Mouse (Mus musculus) forebrain, embryonic 14.5 days (tissue): ENCODE data around the gene Ccdc6. TPM values are rescaled to one million over a fixed set of nuclear protein-coding genes. Genes with fewer than 3 reads are reported as not detected.

Experiments used
- ATAC-seq: fragments of 200-750 bp; cut with Nextera tagmentation; 2 replicates; pipeline ENCODE4 v1.8.0; 2017; ENCODE audit warnings: mild to moderate bottlenecking, moderate library complexity
- DNase-seq: peaks from one replicate; pipeline ENCODE4 v3.0.0-alpha.2; 2015; ENCODE audit warnings: low spot score
- H3K27ac ChIP-seq: fragments of 300-500 bp; sonication (generic); 2 replicates; pipeline ENCODE4 v1.5.1; 2014; ENCODE audit warnings: low read depth, mild to moderate bottlenecking, control low read depth, low read length, moderate library complexity
- H3K27me3 ChIP-seq: fragments of 300-500 bp; sonication (generic); replicated peaks from 2 replicates; pipeline ENCODE4 v1.6.1; 2014; ENCODE audit warnings: low read length, control low read depth, mixed read lengths; ENCODE audit not compliant: control insufficient read depth, insufficient read depth
- H3K36me3 ChIP-seq: fragments of 300-500 bp; sonication (generic); 2 replicates; pipeline ENCODE4 v1.6.1; 2014; ENCODE audit warnings: low read length, control low read depth; ENCODE audit not compliant: control insufficient read depth, insufficient read depth
- H3K4me1 ChIP-seq: fragments of 300-500 bp; sonication (generic); 2 replicates; pipeline ENCODE4 v1.6.1; 2014; ENCODE audit warnings: antibody characterized with exemption, low read length, control low read depth; ENCODE audit not compliant: control insufficient read depth, insufficient read depth
- H3K4me2 ChIP-seq: fragments of 300-500 bp; sonication (generic); 2 replicates; pipeline ENCODE4 v1.6.1; 2014; ENCODE audit warnings: mild to moderate bottlenecking, control low read depth, low read length
- H3K4me3 ChIP-seq: fragments of 300-500 bp; sonication (generic); 2 replicates; pipeline ENCODE4 v1.5.1; 2014; ENCODE audit warnings: low read depth, low read length, control low read depth
- H3K9ac ChIP-seq: fragments of 300-500 bp; sonication (generic); 2 replicates; pipeline ENCODE4 v1.6.1; 2014; ENCODE audit warnings: mild to moderate bottlenecking, low read length, control low read depth, moderate library complexity
- H3K9me3 ChIP-seq: fragments of 300-500 bp; sonication (generic); replicated peaks from 2 replicates; pipeline ENCODE4 v1.6.1; 2016; ENCODE audit warnings: low read length, control low read depth, mixed read lengths; ENCODE audit not compliant: control insufficient read depth
- WGBS: fragments of 180-500 bp; shearing (Covaris S2); extraction: QIAGEN DNeasy Blood & Tissue Kit; methylation state at CpG from one replicate; pipeline ENCODE4 v1.1.7; 2014; 5-methylcytosine and 5-hydroxymethylcytosine counted together
- polyA plus RNA-seq: library from polyadenylated mRNA; unstranded; fragments of >200 nt; fragmentation: Nextera tagmentation; extraction: Ambion mirVana; gene quantifications from 2 replicates; pipeline ENCODE4 v1.2.1, GENCODE M21; 2014

Gene Ccdc6
- polyA plus RNA-seq, 1 experiment from 2014 or later = 22.8 TPM

GRCm38 (mm10) chr10:70161504-70161903 is 64.6 kb downstream of the Ccdc6 start:
- no peak overlapping the region for H3K9ac ChIP-seq
- no peak for ATAC-seq
- no peaks in the 10 kb centered on the region for H3K27me3 ChIP-seq
- H3K4me1 ChIP-seq = 0 out of 2 replicates have a peak, but pooled peaks cover 4% of the 10 kb centered on the region
- no peak for DNase-seq
- no peaks in the 10 kb centered on the region for H3K9me3 ChIP-seq
- WGBS = 93% methylated on average over 14 of the region's 14 CpGs
- peaks cover 3% of the 10 kb centered on the region; the same call in 1 of the 2 replicates for H3K36me3 ChIP-seq
- H3K27ac ChIP-seq = no peak overlapping the region
- no peak overlapping the region for H3K4me3 ChIP-seq
- no peak overlapping the region for H3K4me2 ChIP-seq

- Histone ChIP-seq H3K9ac (no peak overlapping the region), H3K4me3 (no peak overlapping the region), H3K4me1 (0 out of 2 replicates have a peak, but pooled peaks cover 4% of the 10 kb centered on the region), H3K9me3 (no peaks in the 10 kb centered on the region), H3K4me2 (no peak overlapping the region), H3K27me3 (no peaks in the 10 kb centered on the region), H3K36me3 (peaks cover 7% of the 10 kb centered on the region; the same call in 1 of the 2 replicates), H3K27ac (no peak overlapping the region)
- 56% methylated on average over 5 of the region's 5 CpGs for WGBS
- no peak for ATAC-seq
- no peak for DNase-seq
These were observed 66.8 kb downstream of the Ccdc6 start for GRCm38 (mm10) chr10:70163681-70164080.

DNA sequence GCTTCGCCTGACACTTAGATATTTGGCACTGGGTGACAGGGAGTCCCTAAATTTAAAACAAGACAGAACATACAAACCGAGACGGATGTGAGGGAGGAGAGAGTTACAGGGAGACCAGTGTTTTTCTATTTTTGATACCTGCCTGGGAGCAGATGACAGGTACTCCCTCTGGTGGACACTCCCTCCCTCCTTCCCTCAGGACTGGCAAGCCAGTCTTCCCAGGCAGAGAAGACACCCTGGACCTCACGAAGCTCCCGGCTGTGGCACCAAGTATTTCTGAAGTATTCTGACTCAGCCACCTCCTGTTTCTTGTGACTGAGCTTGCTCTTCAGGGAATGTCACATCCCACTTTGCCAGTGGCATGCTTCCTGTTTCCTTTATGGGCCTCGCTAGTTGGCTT is 69.0 kb downstream of the Ccdc6 start:
- WGBS = 75% methylated on average over 6 of the region's 6 CpGs
- Histone ChIP-seq H3K27me3 (no peaks in the 10 kb centered on the region), H3K9me3 (no peaks in the 10 kb centered on the region), H3K4me2 (no peak overlapping the region), H3K9ac (no peak overlapping the region), H3K4me3 (no peak overlapping the region), H3K4me1 (0 out of 2 replicates have a peak, but pooled peaks cover 4% of the 10 kb centered on the region), H3K36me3 (peaks cover 20% of the 10 kb centered on the region), H3K27ac (no peak overlapping the region)
- ATAC-seq = no peak
- DNase-seq = no peak

DNA sequence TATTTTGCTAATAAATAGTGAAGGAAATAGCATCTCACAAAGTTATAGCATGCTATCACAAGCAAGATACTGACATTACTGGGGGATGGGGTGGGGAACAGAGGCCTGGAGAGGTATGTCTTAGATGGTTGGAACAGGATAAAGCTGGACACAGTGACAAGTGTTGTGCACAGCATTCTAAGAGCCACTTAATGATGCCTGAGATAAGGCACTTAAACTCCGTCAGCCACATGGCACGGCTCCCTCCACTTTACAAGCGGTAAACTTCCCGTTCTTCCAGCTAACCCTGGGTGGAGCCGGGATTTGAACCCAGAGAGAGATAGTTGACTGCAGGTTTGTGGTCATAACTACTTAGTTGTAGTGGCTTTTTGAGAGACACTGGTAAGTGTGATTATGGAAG is 69.5 kb downstream of the Ccdc6 start:
- no peak overlapping the region for H3K27ac ChIP-seq
- H3K27me3 ChIP-seq = no peaks in the 10 kb centered on the region

GRCm38 (mm10) chr10:70167625-70168024 is 70.7 kb downstream of the Ccdc6 start:
- H3K4me3 ChIP-seq = no peak overlapping the region
- H3K4me2 ChIP-seq = no peak overlapping the region
- no peak overlapping the region for H3K27ac ChIP-seq
- DNase-seq (no peak), ATAC-seq (no peak)
- H3K9ac ChIP-seq = no peak overlapping the region
- no peaks in the 10 kb centered on the region for H3K27me3 ChIP-seq
- peaks cover 25% of the 10 kb centered on the region for H3K36me3 ChIP-seq
- 0 out of 2 replicates have a peak, but pooled peaks cover 4% of the 10 kb centered on the region for H3K4me1 ChIP-seq
- no peaks in the 10 kb centered on the region for H3K9me3 ChIP-seq
- WGBS = 77% methylated on average over 11 of the region's 11 CpGs

More for the DNA sequence above, 69.5 kb downstream of the Ccdc6 start:
- H3K4me2 ChIP-seq = no peak overlapping the region
- DNase-seq (no peak), ATAC-seq (no peak)
- peaks cover 23% of the 10 kb centered on the region for H3K36me3 ChIP-seq
- no peak overlapping the region for H3K4me3 ChIP-seq
- no peaks in the 10 kb centered on the region for H3K9me3 ChIP-seq
- WGBS = 97% methylated on average over 5 of the region's 5 CpGs
- H3K4me1 ChIP-seq = 0 out of 2 replicates have a peak, but pooled peaks cover 4% of the 10 kb centered on the region
- no peak overlapping the region for H3K9ac ChIP-seq

GRCm38 (mm10) chr10:70168396-70168795 is 71.5 kb downstream of the Ccdc6 start:
- H3K4me2 ChIP-seq = no peak overlapping the region
- 0 out of 2 replicates have a peak, but pooled peaks cover 4% of the 10 kb centered on the region for H3K4me1 ChIP-seq
- 0 out of 2 replicates have a peak overlapping the region, but pooled peaks have one; percentile 34 for H3K27ac ChIP-seq
- 95% methylated on average over 13 of the region's 13 CpGs for WGBS
- H3K27me3 ChIP-seq = no peaks in the 10 kb centered on the region
- H3K9me3 ChIP-seq = no peaks in the 10 kb centered on the region
- no peak overlapping the region for H3K4me3 ChIP-seq
- peaks cover 25% of the 10 kb centered on the region for H3K36me3 ChIP-seq
- ATAC-seq (no peak), DNase-seq (no peak)
- no peak overlapping the region for H3K9ac ChIP-seq

DNA sequence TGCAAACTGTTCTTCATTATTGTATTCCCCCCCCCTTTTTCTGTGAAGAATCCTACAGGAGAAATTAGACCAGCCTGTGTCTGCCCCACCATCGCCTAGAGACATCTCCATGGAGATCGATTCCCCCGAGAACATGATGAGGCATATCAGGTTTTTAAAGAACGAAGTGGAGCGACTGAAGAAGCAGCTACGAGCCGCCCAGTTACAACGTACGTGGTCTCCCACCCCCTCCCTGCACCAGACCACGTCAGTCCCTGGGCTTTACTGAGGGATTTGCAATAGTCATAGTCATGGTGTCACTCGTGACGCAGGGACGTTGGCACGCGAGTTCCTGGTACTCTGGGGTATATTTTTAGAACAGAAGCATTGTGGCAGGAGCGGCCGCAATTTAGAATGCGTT is 72.1 kb downstream of the Ccdc6 start:
- no peak for ATAC-seq

DNA sequence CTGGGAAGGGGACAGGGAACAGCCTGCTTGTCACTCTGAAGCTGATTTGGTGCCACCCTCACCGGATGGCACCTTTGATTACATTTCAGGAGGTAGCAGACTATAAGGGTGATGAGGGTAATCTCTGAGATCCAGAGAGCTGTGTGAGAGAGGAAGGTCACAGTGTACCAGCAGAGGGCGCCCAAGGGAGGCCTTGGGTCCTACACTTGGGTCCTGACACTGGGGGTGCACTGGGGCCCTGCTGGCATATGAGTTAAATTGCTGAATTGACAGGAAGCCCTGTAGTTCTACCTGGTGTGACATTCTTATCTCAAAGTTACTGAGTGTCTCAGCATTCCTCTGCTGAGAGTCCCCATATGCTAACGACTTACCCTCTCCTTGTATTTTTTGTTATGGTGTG is 76.4 kb downstream of the Ccdc6 start:
- Histone ChIP-seq H3K27me3 (no peaks in the 10 kb centered on the region), H3K4me3 (no peak overlapping the region), H3K9me3 (no peaks in the 10 kb centered on the region), H3K4me2 (no peak overlapping the region), H3K36me3 (peaks cover 43% of the 10 kb centered on the region), H3K9ac (no peak overlapping the region), H3K27ac (no peak overlapping the region), H3K4me1 (no peaks in the 10 kb centered on the region)
- peak; percentile 53 for DNase-seq
- no peak for ATAC-seq
- 65% methylated on average over 3 of the region's 3 CpGs for WGBS

More for the DNA sequence above, 72.1 kb downstream of the Ccdc6 start:
- Histone ChIP-seq H3K4me2 (no peak overlapping the region), H3K27ac (no peak overlapping the region; the same call in 1 of the 2 replicates), H3K36me3 (peaks cover 26% of the 10 kb centered on the region), H3K9ac (no peak overlapping the region), H3K4me3 (no peak overlapping the region), H3K4me1 (no peaks in the 10 kb centered on the region), H3K27me3 (no peaks in the 10 kb centered on the region), H3K9me3 (no peaks in the 10 kb centered on the region)
- peak; percentile 16 for DNase-seq
- WGBS = 91% methylated on average over 18 of the region's 18 CpGs

GRCm38 (mm10) chr10:70174494-70175190 is 77.7 kb downstream of the Ccdc6 start:
- WGBS = 90% methylated on average over 16 of the region's 16 CpGs
- no peak overlapping the region for H3K4me2 ChIP-seq
- no peaks in the 10 kb centered on the region for H3K27me3 ChIP-seq
- DNase-seq (no peak), ATAC-seq (no peak)
- no peak overlapping the region for H3K9ac ChIP-seq
- peaks cover 34% of the 10 kb centered on the region for H3K36me3 ChIP-seq
- H3K27ac ChIP-seq = no peak overlapping the region
- no peaks in the 10 kb centered on the region for H3K4me1 ChIP-seq
- no peak overlapping the region for H3K4me3 ChIP-seq
- H3K9me3 ChIP-seq = no peaks in the 10 kb centered on the region
